Mouse (Mus musculus) MEL-GATA-1-ER (cell line): ENCODE measurements around the gene Efcab3.

ENCODE experiments used
- DNase-seq: peaks from one replicate; pipeline ENCODE4 v3.0.0-alpha.2; 2012; ENCODE audit warnings: low read depth; ENCODE audit errors: extremely low read depth

Gene Efcab3

GRCm38 (mm10) chr11:105146593-105146992 lies 83.2 kb downstream of the Efcab3 start, which contains the start of gene Gm10842:
Gene Gm10842 (plus strand): TSS chr11:105146893.
- no peak for DNase-seq

- DNase-seq = peak; percentile 36
Measured at GRCm38 (mm10) chr11:105149353-105149752, 86.0 kb downstream of the Efcab3 start.

- DNase-seq = peak; percentile 44
Measured at GRCm38 (mm10) chr11:105149766-105150165, 86.4 kb downstream of the Efcab3 start.

- DNase-seq = no peak
Measured at GRCm38 (mm10) chr11:105150691-105151090, 87.3 kb downstream of the Efcab3 start.

GRCm38 (mm10) chr11:105151226-105152016 lies 88.0 kb downstream of the Efcab3 start:
- DNase-seq = no peak

- no peak for DNase-seq
Measured at GRCm38 (mm10) chr11:105152017-105152300, 88.6 kb downstream of the Efcab3 start.

DNA sequence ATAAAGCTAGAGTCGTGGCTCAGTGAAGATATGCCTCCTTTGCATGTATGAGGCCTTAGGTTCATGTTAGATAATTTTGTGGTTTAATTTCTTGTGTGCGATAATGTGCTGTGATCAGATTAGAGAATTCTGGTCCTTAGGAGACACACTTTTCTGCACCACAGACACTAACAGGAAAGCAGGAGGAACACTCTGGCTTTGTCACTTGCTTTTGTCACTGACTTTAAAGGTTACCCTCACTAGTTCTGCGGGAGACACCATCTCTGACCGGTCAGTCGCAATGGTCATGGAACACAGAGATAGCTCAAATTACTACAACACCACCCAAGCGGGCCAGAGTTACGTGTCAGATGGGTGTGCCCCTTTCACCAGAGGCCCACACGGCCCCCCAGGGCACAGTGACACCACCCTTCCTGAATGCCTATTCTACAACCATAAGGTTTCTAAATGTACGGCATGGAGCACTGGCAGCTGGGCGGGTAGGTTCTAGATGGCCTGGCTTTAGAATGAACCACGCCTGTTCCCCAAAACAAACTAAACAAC lies 89.0 kb downstream of the Efcab3 start:
- DNase-seq = peak; percentile 69

DNA sequence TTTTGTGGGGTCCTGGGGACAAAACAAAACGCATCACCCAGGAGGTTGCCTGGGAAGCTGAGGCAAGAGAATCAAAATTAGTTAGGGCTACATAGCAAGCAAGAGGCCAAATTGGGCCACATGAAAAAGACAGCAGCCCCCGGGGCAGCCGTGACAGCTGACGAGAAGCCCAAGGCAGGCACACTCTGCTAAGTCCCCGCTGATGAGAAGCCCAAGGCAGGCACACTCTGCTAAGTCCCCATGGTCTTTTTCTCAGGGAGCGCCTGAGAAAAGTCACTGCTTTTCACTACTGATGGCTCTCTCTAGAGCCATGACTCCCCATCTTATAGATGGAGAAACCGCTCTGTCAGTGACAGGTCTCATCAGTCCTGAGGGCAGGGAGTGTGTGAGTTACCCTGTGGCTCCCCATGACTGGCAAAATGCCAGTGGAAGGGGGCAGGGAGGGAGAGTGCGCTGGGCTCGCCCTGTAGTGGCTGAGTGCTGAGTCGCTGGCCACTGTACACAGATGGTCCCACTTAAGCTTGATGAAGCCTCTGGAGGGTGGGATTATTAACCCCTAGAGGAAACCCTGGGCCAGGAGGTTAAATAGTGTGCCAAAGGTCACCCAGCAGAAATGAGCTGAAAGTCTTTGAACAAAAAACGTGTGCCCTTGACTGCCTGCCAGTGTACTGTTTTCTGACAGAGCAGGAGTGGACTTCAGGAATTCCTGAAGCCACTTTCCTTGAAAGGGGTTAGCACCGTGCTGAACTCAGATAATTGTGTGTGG lies 89.9 kb downstream of the Efcab3 start:
- DNase-seq = no peak

DNA sequence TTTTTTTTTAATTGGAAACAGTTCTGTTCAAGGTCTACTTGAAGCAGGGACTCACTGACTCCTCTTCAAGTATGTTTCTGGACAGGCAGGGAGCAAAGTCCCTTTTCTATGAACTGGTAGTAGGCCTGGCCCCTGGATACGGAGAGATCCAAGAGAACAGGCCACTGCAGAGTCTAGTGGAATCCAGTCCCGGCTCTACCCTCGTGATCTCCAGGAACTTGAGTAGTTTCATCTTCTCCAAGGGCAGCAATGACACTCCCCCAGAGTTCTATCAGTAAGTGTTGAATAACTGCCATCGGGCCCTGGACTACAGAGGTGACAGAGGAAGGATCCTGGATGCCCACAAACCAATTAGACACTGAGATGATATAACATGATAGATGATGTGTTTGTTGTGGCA lies 92.5 kb downstream of the Efcab3 start:
- no peak for DNase-seq

GRCm38 (mm10) chr11:105156748-105157267 lies 93.4 kb downstream of the Efcab3 start:
- DNase-seq = peak; percentile 49

- DNase-seq = no peak
Measured at GRCm38 (mm10) chr11:105158047-105158446, 94.7 kb downstream of the Efcab3 start.

DNA sequence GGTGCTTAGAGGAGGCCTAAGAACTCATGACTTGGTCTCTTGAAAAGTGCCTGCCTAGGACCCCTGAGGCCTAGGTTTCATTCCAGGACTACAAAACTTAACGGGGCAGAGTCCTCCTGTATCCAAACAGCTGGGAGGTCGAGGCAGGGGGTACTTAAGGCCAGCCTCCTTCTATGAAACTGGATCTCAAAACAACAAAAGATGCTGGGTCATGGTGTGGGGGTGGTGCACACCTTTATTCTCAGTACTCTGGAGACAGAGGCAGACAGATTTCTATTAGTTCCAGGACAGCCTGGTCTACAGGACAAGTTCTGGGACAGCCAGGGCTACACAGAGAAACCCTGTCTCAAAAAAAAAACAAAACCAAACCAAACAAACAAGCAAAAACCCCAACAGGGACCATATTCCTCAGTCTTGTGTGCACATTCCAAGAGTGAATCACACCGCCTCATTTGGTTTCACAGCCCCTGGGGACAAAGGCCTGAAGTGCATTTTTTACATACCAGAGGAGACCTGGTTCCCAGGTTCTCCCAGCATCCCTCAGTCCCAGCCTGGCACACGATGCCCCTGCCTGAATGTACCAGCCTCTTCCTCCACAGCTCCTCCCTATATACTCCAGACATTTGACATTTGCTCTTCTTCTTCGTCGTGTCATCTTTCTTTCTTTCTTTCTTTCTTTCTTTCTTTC lies 96.4 kb downstream of the Efcab3 start:
- DNase-seq = no peak

GRCm38 (mm10) chr11:105161411-105161810 lies 98.0 kb downstream of the Efcab3 start:
- no peak for DNase-seq

- DNase-seq = no peak
Measured at GRCm38 (mm10) chr11:105164516-105165510, 101.4 kb downstream of the Efcab3 start.

DNA sequence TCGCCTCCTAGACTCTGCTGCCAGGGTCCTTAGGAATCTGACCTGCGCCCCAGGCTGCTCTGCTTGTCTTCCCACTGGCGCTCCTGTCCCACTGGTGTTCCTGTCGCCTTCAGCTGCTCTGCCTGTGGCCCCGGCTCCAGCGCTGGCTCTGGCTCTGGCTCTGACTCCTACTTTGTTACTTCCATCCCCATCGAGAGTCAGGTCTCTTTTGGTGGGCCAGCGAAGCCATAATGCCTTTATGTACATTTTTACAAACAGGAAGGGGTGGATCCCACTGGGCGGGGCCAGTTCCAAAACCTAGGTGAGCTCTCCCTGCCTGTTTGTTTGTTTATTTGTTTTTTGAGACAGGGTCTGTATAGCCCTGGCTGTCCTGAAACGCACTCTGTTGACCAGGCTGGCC lies 103.4 kb downstream of the Efcab3 start:
- DNase-seq = no peak
